Mouse (Mus musculus) CD4-positive helper T cell, adult 2 months (primary cell): ENCODE measurements at regions not wholly inside any gene's neighbourhood (a gene's known extent, or its start where the extent isn't known, plus 50 kb on each side); places are given as distances from the start of the nearest gene placed in this dataset.

Experiments
- DNase-seq: peaks from one replicate; pipeline ENCODE4 v3.0.0-alpha.2; 2012; ENCODE audit warnings: low read depth, missing footprints, low spot score

DNA sequence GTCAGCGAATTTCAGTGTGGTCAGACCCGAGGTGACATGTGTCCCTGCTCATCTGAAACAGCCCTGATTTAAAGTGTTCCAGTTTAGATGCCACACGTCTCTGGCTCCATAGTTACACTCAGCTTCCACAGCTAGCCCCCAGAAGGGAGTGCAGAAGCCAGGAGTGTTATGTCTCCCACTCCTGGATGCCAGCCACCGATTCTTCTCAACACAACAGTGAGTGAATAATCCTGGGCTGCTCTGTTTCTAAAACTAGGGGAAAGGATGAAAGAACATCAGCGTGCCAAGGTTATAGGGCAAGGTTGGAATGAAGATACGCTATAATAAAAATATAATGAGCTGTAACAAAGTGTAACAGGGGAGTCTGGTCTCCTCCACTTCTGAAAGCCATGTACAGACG lies 51.5 kb upstream of the Stmnd1 start:
- no peak for DNase-seq

DNA sequence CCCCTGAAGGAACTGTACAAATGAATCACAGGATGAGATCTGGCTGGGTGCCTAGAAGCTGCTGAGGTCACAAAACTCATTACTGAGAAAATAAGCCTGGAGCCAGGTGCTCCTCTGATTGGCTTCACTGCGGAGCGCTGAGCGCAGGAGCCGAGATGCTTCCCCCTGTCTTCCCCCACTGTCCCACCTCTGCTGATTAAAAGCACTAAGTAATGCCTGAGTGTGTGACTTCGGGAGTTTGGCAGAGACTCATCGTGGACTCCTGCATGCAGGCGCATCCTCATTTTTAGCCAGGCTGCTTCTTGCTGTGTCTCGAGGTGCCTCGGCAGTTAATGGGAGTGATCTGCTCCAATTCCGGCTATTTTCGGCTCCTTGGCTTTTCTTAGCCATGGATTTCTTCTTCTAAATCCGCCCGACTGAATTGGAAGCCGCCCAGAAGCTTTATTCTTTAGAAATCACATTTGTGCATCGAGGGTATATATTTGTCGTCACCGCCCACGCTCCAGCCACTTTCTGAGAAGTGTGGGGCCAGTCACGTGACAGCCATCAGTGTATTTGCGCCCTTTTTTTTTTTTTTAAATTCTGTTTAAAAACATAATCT lies 55.3 kb upstream of the Stmnd1 start:
- no peak for DNase-seq

DNA sequence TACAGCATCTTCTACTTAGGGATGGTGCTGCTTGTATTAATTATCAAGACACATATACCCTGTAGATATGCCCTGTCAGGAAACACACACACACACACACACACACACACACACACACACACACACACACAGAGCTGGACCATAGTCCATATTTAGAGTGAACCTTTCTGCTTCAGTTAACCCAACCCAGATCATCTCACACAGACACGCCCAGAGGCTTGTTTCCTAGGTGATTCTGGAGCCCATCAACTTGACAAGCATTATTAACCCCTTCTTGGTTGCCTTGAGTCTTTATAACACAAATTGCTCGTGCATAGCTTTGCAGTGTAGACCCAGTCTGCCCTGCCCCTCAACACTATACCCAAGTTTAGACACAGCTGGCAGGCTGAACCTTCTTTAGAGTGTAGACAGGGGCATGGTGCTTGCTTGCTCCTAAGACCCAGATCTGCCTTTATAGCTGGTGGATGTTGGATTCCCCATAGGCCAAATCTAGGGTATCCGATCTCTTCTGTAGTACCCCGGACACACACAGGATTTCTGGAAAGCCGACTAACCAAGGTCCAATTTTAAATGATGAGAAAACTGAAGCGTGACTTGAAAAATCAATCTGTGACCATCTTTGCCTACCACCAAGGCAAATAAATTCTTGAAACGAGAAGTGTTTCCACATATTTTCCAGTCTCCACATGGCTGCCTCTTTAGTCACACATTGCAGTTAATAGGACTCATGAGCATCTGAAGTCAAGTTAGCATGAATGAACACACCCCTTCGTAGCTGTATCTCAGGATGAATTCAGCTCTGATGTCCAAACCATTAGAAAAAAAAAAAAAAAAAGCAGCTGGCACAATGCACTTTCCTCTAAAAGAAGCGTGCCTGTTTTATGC lies 56.3 kb upstream of the Stmnd1 start:
- no peak for DNase-seq

DNA sequence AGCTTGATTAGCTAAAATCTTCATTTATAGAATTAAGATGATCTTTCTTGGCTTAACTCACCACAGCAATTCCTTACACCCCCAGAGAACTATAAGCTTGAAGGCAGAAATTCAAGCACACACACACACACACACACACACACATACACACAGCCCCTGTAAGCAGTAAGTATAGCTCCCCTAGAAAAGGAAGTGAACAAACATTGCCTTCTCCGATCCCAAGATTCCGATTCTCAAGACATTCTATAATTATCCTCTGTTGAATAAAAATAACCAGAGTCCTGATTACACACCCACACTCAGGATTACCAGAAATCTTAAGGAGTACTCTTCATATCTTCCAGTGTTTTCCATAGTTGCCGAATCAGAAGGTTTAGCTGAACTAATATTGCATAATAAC lies 70.0 kb upstream of the Stmnd1 start:
- DNase-seq, result no peak

DNA sequence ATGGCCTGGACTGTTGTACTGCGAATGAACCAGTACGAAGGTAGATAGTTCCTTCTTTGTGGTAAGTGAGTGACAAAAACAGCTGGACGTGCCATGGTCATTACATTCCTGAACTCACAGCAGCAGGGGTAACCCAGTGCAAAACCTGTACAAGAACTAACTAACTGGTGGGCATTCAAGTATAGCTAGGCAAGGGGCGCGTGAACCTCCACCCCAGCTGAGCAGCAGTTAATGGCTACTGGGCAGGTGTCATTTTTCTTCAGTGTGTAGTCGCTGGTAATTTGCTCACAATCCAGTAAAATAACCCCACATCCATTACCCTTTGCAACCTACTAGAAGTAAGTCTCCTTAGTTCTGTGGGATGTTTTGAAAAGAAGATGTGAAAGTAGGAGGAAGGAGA lies 70.9 kb upstream of the Stmnd1 start:
- no peak for DNase-seq

DNA sequence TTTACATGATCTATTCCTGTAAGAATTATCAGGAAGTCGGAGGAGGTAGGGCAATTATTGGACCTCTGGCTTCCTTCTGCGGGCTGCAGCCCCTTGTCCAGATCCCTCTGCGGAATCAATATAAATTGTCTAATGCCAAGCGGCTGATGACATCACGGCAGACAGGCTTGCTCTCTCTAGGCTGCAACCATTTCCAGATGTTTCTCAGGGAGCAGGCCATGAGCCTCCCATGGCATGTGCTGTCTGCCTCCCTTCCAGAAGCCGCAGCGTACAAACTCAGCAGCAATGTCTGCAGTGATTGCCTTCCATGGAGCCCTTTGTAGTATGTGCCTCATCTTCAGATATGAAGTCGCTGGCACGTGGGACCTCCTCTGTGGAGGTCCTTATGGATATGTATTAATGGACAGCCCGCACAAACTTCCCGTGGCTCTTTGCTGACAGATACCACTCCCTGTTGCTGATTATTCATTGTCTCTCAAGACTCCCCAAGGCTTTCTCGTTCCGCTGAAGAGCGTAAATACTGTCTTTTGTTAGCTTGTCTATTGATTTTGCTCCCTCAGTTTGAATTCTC lies 72.4 kb upstream of the Stmnd1 start:
- DNase-seq, result no peak

DNA sequence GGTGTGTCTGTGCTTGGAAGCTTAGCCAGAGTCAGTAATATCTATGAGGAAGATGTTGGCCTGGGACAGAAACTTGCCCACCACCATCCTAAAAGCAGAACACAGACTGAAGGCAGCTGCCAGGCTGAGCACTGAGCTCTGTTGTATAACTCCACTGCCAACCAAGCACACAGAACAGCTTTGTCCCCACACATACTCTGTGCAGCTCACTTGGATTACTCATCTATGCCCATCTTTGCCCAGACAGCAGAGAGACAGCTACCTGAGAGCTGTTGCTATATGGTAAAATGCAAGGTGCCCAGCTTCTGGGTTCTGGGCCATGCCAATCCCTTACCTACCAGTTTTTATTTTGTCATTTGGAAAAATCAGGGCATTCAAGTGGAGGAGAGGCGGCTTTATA lies 80.4 kb upstream of the Stmnd1 start:
- DNase-seq, result no peak

DNA sequence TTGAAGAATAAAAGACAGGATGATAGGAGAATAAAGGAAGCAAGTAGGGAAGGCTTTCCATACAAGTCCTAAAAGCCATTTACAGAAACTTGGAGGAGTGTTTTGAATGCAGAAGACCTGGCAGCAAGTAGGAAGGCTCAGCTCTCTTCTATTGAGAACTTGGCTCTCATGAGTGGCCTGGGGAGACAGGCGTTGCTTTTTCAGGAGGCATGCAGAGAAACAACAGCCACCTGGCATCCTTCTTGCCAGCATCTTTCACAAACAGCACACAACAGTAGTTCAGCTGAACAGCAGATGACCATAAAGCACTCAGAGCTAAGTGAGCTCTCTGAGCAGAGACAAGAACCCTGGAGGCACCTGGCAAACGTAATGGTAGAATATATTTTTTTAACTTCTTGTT lies 83.8 kb upstream of the Stmnd1 start:
- no peak for DNase-seq

DNA sequence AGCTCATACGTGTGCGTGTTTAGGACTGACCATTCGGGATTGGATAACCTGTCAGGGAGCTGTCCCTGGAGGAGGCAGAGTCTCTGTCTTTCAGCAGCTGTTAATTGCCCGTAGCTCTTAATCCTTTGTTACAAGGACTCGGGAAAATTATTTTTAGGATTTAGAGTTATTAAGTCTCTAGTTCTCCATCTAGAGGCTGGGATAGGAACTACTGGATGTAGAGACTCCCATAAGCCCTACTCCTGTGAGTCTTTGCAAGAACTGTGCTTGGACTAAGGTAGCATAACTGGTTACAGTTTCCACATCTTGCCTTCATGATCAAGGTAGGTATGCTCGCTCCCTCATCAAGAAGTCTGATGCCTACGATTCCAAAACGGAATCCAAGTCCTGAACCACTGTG lies 90.7 kb upstream of the Stmnd1 start:
- no peak for DNase-seq

DNA sequence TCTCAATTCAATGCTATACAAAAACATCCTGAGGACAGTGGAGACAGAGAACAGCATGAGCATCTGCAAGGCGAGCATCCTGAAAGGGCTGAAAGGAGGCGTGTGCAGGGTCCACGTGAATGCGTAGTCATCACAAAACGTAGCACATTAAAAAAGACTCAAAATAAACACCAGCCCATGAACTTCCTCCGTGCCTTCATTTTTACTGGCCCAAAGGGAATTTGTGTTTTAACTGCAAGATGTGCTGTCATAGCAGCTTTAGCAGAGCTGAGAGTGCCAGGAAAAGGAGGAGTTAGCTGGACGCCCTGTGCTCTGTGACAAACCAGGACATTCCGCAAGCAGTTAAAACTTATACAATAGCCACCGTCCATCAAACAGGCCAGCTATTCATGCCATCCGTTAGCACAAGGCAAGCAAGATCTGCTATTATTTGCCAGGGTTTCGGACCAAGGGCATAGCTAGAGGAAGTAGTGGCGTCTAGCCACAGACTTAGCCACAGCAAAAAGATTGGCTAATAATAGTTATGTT lies 92.9 kb upstream of the Stmnd1 start:
- no peak for DNase-seq

DNA sequence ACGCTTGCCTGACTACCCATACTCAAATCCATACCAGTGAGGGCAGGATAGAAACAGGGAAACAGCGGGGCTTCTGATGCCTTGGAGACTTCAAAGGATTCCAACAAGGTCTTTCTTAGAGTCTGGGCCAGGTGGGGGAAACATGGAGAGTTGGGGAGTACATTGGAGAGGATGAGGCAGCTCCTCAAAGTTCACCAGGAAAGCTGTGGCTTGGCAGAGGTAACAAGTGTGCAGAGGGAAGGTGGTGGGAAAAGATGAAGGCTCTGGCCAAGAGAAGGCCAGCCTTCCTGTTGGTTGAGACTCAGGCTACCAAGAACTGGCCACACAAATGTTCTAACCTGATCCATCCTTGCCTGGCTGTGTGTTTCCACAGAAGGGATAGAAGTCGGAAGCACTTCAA lies 93.6 kb upstream of the Stmnd1 start:
- no peak for DNase-seq

DNA sequence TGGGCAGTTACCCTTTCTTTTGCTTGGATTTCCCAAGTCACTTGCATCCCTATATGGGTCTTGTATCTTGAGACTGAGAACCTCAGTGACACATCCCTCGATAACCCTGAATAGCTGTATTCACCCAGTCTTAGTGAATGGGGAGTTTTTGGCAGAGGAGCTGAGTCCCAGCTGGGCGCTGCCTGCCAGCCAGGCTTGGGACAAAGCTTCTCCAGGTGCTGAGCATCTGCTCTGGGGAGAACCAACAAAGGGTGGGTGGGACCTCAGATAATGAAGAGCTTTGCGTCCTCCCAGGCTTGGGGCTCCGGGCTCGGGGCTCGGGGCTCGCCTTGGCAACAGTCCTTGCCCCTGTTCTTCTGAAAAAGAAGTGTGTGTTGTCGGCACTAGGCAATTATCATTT lies 100.4 kb upstream of the Stmnd1 start:
- no peak for DNase-seq

DNA sequence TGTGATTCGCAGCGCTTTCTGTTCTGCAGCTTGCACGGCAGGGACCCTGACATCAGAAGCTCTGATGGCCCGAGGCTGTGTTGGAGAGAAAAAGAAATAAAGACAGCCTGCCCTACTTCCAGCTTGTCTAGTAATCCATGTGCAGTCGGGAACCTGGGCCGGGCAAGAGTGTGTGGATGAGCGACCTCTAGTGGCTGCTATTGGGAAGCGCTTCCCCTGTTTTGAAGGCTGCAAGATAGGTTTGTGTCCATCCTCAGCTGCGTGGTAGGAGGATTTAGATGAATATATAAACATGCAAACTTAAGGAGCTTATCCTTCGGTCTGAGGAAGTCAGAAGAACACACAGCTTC lies 111.5 kb upstream of the Stmnd1 start:
- peak; percentile 59 for DNase-seq

DNA sequence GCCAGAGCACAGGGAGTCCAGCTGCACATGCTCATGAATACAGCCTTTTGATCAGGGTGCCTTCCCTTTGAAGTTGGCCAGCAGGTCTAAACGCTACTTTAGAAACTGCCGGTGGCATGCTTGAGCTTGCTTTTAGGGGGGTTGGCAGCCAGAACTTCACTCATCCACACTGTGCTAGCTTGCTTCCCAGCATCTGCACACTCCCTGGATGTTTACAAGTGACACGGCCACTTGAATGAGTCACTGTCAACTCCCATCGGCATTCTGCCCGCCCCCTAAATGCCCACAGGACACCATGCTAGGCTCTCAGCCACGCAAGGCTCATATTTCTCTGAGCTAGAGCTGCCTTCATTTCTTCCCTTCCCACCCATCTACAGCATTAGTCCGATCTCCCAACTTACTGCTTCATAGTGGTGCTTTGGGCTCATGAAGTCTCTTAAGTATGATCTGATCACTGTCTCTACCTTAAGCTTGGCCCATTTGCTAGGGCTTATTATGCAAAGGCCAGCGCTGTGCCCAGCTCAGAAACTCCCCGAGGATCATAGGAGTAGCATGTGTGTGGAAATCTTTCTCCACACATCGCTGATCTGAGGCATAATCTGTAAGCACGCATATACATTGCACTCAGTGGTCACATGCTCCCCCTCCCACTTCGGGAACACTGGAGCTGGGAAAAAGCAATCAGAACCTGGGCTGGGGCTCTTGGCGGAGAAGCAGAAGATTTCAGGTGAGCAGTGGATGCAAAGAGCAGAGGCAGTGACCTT lies 112.1 kb upstream of the Stmnd1 start:
- DNase-seq, result no peak

DNA sequence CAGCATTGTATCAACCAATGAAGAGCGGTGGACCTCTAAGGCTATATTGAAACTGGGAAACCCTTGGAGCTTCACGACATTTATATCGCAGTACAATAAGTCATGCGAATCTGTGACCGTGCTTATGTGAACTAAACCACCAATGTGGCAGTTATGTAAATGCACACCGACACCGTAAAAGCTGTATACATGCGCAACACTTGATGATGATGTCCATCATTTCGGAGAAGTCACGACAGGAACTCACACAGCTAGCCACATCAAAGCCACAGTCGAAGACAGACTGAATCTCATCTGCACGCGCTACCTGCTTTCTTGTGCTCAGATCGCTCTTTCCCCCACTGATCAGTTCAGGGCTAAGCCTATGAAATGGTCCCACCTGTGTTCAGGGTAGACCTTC lies 114.2 kb upstream of the Stmnd1 start:
- peak; percentile 83 for DNase-seq

DNA sequence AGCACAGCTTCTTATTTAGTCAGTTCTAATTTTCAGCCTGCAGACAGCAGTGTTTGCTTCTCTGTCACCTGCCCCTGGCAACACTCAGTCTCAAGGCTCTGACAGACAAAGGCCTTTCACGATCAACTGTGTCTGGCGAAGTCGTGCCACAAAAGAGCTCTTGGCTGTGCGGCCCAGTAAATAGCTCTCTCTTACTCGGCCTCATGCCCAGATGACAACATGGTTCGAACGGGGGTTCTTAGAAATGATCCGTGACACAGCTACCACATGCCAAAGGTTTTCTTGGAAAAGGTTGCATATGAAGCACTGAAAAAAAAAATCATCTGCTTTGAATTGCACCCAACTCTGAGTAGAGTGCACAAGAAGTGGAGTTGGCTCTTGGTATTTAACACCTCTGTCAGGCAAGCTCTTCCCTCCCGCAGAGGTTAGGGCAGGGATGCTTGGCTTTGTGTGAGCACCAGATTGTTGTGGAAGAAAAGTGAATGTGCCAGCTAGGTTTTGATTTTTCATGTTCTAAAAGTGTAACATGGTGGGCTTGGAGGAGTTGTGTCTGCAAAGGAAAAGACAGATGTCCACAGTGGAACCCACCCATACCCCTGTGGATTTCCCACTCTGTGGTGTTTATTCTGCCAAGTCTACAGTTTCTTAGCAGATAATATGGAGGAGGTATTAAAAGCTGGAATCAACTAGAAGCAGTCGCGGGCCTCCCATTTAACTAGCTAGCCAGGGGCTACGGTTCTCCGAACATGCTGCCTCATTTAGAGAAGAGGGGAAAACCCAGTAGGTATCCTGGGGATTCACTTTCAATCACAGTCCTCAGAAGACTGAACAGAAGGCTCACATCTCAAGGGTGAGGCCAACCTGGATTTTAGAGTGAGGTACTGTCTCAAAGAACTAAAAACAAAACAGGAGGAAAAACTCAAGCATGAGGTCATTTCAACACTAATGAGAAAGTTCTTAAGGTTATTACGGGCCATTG lies 120.0 kb upstream of the Stmnd1 start:
- DNase-seq, result no peak

DNA sequence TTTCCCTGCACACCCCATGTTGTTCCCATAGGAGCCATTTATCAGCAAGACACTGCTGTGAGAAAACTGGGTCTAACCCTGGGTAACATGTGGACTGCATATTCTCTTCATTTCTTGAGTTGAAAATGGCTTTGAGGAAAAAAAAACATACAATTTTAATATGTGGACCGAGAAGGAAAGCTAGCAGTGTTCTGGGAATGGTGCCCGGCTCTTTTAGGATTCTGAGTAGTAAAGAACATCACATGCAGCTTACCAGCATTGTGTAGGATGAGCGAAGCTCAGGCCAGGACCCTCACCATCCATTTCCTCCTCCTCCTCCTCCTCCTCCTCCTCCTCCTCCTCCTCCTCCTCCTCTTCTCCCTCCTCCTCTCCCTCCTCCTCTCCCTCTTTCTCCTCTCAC lies 133.5 kb upstream of the Stmnd1 start:
- no peak for DNase-seq

DNA sequence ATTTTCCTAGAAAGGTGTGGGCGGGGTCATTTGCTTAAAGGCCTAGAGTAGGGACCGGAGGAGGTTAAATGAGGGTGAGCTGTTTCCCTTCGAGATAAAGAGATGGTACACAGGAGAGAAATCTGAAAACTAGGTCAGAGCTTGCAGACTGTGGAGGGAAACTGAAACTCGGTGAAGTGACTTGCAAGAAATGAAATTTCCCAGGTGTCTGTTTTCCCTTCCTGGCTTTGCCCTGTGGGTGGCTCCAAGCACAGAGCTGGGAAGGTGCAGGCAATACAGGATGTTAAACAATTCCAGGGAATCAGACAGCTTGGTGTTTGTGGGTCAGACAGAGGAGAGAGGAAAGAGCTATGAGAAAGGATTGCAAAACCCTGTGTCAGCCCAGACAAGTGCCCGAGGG lies 134.3 kb upstream of the Stmnd1 start:
- no peak for DNase-seq

DNA sequence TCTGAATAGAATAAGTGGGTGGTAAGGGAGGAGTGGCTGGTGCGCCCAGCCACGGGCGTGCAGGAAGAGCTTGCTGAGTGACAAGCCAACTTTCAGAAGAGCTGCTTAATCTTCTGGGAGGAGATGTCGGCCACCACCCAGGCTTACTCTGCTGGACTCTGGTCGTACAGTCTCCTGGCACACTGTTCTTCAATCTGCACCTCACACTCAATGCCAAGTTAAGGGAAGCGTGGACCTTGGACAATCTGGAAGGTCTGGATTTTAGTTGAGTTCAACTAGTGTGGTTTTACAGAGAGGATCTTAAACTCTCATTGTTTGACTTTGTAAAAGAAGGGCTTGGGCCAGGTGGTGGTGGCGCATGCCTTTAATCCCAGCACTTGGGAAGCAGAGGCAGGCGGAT lies 138.1 kb upstream of the Stmnd1 start:
- no peak for DNase-seq

DNA sequence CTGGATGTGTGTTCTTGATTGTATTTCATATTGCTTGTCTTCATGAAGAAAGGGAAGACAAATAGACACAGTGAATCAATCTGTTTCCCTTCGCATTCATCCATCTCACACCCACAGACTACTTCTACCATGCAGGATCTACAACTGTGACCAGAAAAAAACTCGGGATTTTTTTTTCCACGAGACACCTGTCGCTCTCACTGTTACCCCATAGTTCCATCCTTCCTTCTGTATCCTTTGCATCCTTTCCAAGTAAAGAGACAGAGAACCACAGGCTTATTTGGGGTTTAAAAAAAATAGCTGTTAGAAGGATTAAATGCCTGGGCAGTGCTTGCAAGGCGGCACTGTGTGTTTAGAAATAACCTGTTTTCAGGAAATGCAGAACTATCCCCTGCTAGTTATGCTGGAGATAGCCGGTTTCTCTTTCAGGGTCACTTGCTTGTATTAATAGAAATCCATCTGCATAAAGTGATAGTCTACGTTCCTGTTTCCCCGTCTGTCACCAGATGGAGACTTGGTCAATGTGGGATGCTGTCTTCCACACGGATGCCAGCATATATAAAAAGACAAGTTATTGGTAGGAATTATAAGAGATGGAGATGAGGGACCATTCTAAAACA lies 144.2 kb upstream of the Stmnd1 start:
- DNase-seq, result no peak

DNA sequence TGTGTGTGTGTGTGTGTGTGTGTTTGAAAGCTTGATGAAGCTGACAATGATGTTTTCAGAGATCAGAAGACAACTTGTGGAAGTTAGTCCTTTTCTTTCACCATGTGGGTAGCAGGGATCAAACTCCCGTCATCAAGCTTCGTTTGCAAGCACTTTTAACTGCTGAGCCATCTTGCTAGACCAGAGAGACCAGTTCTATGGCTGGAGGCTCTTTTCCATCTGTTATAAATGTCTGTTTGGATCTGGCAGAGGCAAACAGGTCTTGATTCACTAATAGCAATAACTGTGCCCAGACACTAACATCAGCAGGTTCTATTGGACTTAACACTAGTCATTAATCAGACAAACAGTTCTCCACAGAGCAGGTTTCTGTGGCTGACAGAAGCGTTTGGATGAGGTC lies 150.1 kb upstream of the Stmnd1 start:
- DNase-seq, result no peak
